Mouse (Mus musculus): ENCODE measurements around the gene Cacna1h. TPM values are rescaled to one million over a fixed set of nuclear protein-coding genes. Genes with fewer than 3 reads are reported as not detected.

The Cacna1h gene
- polyA plus RNA-seq, 1 experiment, result 118 TPM

DNA sequence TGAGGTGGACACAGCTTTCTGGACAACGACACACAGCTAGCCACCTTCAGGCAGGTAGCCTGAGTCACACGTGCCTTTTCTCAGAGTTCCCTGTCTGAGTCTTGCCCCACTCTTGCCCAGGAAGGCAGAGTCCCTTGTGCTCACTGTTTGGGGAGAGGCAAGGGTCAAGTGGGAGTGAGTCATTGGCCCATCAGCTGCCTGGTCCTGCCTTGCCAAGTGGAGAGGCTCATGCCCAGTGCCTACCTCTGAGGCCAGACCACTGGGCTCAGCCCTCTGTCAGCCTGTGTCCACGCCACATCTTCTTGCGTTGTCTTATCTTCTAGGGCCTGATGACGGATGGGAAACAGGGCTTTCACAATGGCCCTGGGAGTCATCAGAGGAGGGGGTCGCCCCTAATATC is 34.2 kb upstream of the Cacna1h start:
- DNase-seq (ENCODE audit: low read depth), result no peak
- TF ChIP-seq POLR2A (IDR thresholded peaks at IDR 0.05; ENCODE audit: borderline replicate concordance, extremely low read depth, insufficient read depth, insufficient read length, poor library complexity, severe bottlenecking) (no peak), CTCF (IDR thresholded peaks at IDR 0.05; ENCODE audit: borderline replicate concordance, extremely low read depth, insufficient read depth, insufficient read length) (no peak)

DNA sequence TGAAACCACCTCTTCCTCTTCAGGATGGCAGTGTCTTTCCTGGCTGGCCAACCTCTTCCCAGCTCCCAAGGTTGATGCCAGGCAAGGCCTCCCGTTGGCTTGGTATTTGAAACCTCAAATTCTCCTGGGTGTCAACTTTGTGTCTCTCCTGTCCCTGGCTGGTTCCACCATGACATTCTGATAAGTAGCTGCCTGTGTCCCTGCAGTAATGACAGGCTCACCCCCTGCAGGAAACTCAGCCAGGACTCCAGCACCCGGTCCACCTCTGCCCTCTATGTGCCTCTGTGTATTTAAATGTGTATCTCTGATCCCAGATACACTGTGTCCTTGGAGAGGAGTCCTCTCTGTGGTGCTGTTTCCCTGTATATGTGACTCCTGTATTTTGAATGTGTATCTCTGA is 32.7 kb upstream of the Cacna1h start:
- DNase-seq (ENCODE audit: low read depth), result no peak
- TF ChIP-seq POLR2A (IDR thresholded peaks at IDR 0.05; ENCODE audit: borderline replicate concordance, extremely low read depth, insufficient read depth, insufficient read length, poor library complexity, severe bottlenecking) (no peak), CTCF (IDR thresholded peaks at IDR 0.05; ENCODE audit: borderline replicate concordance, extremely low read depth, insufficient read depth, insufficient read length) (no peak)

DNA sequence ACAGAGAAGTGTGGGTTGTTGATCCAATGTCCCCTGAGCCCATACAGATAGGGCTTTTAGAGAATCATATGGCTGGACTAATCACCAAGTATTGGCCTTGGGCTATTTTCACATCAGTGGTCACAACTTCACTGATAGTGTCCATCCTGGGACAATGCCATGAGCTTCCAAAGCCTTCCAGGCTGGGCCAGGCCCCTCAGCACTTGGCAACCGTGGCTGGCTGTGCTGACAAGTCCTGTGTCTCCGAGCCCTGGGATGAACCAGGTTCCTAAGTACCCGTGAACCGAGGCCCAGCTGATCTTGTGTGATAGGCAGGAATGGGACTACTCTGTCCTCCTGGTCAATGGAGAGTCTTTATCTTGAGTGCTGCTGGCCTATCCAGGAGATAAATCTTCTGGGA is 30.5 kb upstream of the Cacna1h start:
- DNase-seq (ENCODE audit: low read depth), result no peak
- TF ChIP-seq POLR2A (IDR thresholded peaks at IDR 0.05; ENCODE audit: borderline replicate concordance, extremely low read depth, insufficient read depth, insufficient read length, poor library complexity, severe bottlenecking), result no peak
- TF ChIP-seq CTCF (IDR thresholded peaks at IDR 0.05; ENCODE audit: borderline replicate concordance, extremely low read depth, insufficient read depth, insufficient read length), result no peak

GRCm38 (mm10) chr17:25463326-25463945 is 29.9 kb upstream of the Cacna1h start:
- TF ChIP-seq CTCF (IDR thresholded peaks at IDR 0.05; ENCODE audit: borderline replicate concordance, extremely low read depth, insufficient read depth, insufficient read length) (no peak), POLR2A (IDR thresholded peaks at IDR 0.05; ENCODE audit: borderline replicate concordance, extremely low read depth, insufficient read depth, insufficient read length, poor library complexity, severe bottlenecking) (no peak)
- DNase-seq (ENCODE audit: low read depth), result no peak

GRCm38 (mm10) chr17:25462236-25462875 is 28.8 kb upstream of the Cacna1h start:
- TF ChIP-seq CTCF (IDR thresholded peaks at IDR 0.05; ENCODE audit: borderline replicate concordance, extremely low read depth, insufficient read depth, insufficient read length) (no peak), POLR2A (IDR thresholded peaks at IDR 0.05; ENCODE audit: borderline replicate concordance, extremely low read depth, insufficient read depth, insufficient read length, poor library complexity, severe bottlenecking) (no peak)
- peak; percentile 91 for DNase-seq (ENCODE audit: low read depth)

DNA sequence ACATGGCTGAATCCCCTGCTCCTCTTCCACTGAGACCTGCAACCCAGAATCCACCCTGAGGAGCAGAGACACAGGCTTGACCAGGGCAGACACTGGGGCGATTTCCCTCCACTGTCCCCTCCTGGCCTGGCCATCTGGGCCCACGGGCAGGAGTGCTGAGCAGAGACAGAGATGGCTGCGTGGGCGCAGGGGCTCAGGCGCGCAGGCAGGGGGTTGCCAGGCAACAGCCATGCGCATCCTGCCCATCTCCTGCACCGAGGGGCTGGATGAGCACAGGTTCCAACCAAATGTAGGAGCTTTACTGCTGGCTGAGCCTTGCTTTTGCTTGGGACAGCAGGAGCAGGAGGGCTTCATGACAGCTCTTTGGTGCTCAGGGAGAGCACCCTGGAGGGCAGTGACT is 23.0 kb upstream of the Cacna1h start:
- DNase-seq (ENCODE audit: low read depth), result peak; percentile 45

GRCm38 (mm10) chr17:25454272-25454671 is 20.7 kb upstream of the Cacna1h start, which contains the start of gene Tekt4:
Gene Tekt4, plus strand, starts transcription at chr17:25454615.
- no peak for DNase-seq (ENCODE audit: low read depth)
- TF ChIP-seq CTCF (IDR thresholded peaks at IDR 0.05; ENCODE audit: borderline replicate concordance, extremely low read depth, insufficient read depth, insufficient read length), result no peak
- TF ChIP-seq POLR2A (IDR thresholded peaks at IDR 0.05; ENCODE audit: borderline replicate concordance, extremely low read depth, insufficient read depth, insufficient read length, poor library complexity, severe bottlenecking), result no peak

More for the DNA sequence above, 23.0 kb upstream of the Cacna1h start:
- TF ChIP-seq CTCF (IDR thresholded peaks at IDR 0.05; ENCODE audit: borderline replicate concordance, extremely low read depth, insufficient read depth, insufficient read length) (no peak), POLR2A (IDR thresholded peaks at IDR 0.05; ENCODE audit: borderline replicate concordance, extremely low read depth, insufficient read depth, insufficient read length, poor library complexity, severe bottlenecking) (no peak)

- no peak for DNase-seq (ENCODE audit: low read depth)
- no peak for TF ChIP-seq CTCF (IDR thresholded peaks at IDR 0.05; ENCODE audit: borderline replicate concordance, extremely low read depth, insufficient read depth, insufficient read length)
- no peak for TF ChIP-seq POLR2A (IDR thresholded peaks at IDR 0.05; ENCODE audit: borderline replicate concordance, extremely low read depth, insufficient read depth, insufficient read length, poor library complexity, severe bottlenecking)
These were observed 18.8 kb upstream of the Cacna1h start for GRCm38 (mm10) chr17:25452246-25452965.

DNA sequence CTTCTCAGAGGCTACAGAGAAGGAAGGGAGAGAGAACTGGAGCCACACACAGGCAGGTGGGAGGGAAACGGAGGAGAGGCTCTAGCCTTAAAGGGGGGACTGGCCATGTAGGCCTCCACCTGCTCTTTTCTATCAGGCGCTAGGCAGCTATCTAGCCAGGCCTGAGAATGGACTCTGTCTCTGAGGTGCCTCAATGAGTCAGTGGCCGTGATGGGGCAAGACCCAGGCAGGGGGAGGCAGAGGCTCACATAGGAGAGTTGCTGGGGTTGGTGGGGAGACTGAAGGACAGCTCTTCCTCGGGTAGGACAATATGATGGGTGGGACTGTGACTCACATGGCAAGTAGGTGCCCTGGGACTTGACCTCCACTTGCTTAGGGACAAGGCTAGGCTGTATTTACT is 16.7 kb upstream of the Cacna1h start:
- no peak for TF ChIP-seq CTCF (IDR thresholded peaks at IDR 0.05; ENCODE audit: borderline replicate concordance, extremely low read depth, insufficient read depth, insufficient read length)
- no peak for TF ChIP-seq POLR2A (IDR thresholded peaks at IDR 0.05; ENCODE audit: borderline replicate concordance, extremely low read depth, insufficient read depth, insufficient read length, poor library complexity, severe bottlenecking)
- DNase-seq (ENCODE audit: low read depth), result no peak

DNA sequence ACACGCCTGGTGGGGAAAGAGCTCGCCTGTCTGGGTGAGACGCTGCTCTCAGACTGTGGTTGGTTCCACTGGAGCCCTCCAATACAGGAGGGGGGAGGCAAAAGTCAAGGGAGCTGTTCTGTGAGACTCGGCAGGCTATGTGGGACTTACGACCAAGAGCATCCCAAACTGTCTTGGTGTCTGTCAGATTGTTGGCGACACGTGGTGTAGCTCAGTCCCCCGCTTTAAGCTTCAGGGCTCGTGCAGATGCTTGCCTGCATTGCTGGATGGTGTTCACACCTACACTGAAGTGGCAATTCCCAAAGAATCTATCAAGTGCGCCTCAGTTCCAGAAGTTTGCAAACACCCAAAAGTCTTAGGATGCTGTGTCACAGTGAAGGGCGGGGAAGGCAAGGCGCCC is 14.3 kb upstream of the Cacna1h start:
- TF ChIP-seq POLR2A (IDR thresholded peaks at IDR 0.05; ENCODE audit: borderline replicate concordance, extremely low read depth, insufficient read depth, insufficient read length, poor library complexity, severe bottlenecking), result no peak
- no peak for TF ChIP-seq CTCF (IDR thresholded peaks at IDR 0.05; ENCODE audit: borderline replicate concordance, extremely low read depth, insufficient read depth, insufficient read length)
- no peak for DNase-seq (ENCODE audit: low read depth)

GRCm38 (mm10) chr17:25445841-25446240 is 12.3 kb upstream of the Cacna1h start:
- DNase-seq (ENCODE audit: low read depth), result peak; percentile 26
- no peak for TF ChIP-seq POLR2A (IDR thresholded peaks at IDR 0.05; ENCODE audit: borderline replicate concordance, extremely low read depth, insufficient read depth, insufficient read length, poor library complexity, severe bottlenecking)

All from brain, embryonic 14.5 days (tissue).